Mouse (Mus musculus) liver, postnatal 0 days (tissue): ENCODE data around the gene Smarcc2. TPM values are rescaled to one million over a fixed set of nuclear protein-coding genes. Genes with fewer than 3 reads are reported as not detected.

ENCODE experiments used
- ATAC-seq: fragments of 200-750 bp; cut with Nextera tagmentation; 2 replicates; pipeline ENCODE4 v1.8.0; 2017; ENCODE audit warnings: mild to moderate bottlenecking, moderate library complexity
- DNase-seq: peaks from one replicate; pipeline ENCODE4 v3.0.0-alpha.2; 2016
- H3K27ac ChIP-seq: fragments of 300-500 bp; sonication (generic); 2 replicates; pipeline ENCODE4 v1.5.1; 2014; ENCODE audit warnings: antibody characterized with exemption, moderate library complexity, mild to moderate bottlenecking, low read depth
- H3K27me3 ChIP-seq: fragments of 300-500 bp; sonication (generic); 2 replicates; pipeline ENCODE4 v1.6.1; 2014; ENCODE audit warnings: low read length, control low read depth, mixed read lengths; ENCODE audit not compliant: insufficient read depth
- H3K36me3 ChIP-seq: fragments of 300-500 bp; sonication (generic); replicated peaks from 2 replicates; pipeline ENCODE4 v1.6.1; 2014; ENCODE audit warnings: mild to moderate bottlenecking, control low read depth, low read length, moderate library complexity, mixed read lengths; ENCODE audit not compliant: insufficient read depth
- H3K4me1 ChIP-seq: fragments of 300-500 bp; sonication (generic); 2 replicates; pipeline ENCODE4 v1.6.1; 2014; ENCODE audit warnings: antibody characterized with exemption, mild to moderate bottlenecking, control low read depth; ENCODE audit not compliant: insufficient read depth
- H3K4me2 ChIP-seq: fragments of 300-500 bp; sonication (generic); 2 replicates; pipeline ENCODE4 v1.6.1; 2014; ENCODE audit warnings: low read depth, mild to moderate bottlenecking, low read length, moderate library complexity, mixed read lengths
- H3K4me3 ChIP-seq: fragments of 300-500 bp; sonication (generic); 2 replicates; pipeline ENCODE4 v1.5.1; 2014; ENCODE audit warnings: low read depth, low read length
- H3K9ac ChIP-seq: fragments of 300-500 bp; sonication (generic); replicated peaks from 2 replicates; pipeline ENCODE4 v1.6.1; 2014; ENCODE audit warnings: mild to moderate bottlenecking, moderate library complexity
- H3K9me3 ChIP-seq: fragments of 300-500 bp; sonication (generic); 2 replicates; pipeline ENCODE4 v1.6.1; 2016; ENCODE audit warnings: mild to moderate bottlenecking, control low read depth, low read length, mixed read lengths
- CTCF ChIP-seq: sonication (generic); IDR thresholded peaks from 2 replicates; pipeline ENCODE4 v1.5.1; 2016; ENCODE audit warnings: antibody characterized with exemption, low read depth
- EP300 ChIP-seq: IDR thresholded peaks from 2 replicates; pipeline ENCODE4 v1.6.1; 2016; ENCODE audit warnings: antibody characterized with exemption, low read depth, mild to moderate bottlenecking
- WGBS: fragments of 180-500 bp; shearing (Covaris S2); extraction: QIAGEN DNeasy Blood & Tissue Kit; methylation state at CpG from one replicate; pipeline ENCODE4 v1.1.7; 2014; ENCODE audit not compliant: insufficient replicate concordance; 5-methylcytosine and 5-hydroxymethylcytosine counted together
- microRNA-seq: library from miRNA; unstranded; fragments of <30 nt; microRNA quantifications from one replicate; pipeline ENCODE4, GENCODE M21; 2016
- polyA plus RNA-seq: library from polyadenylated mRNA; unstranded; fragments of >200 nt; fragmentation: Nextera tagmentation; extraction: Ambion mirVana; gene quantifications from 2 replicates; pipeline ENCODE4 v1.2.1, GENCODE M21; 2015

Gene Smarcc2
- polyA plus RNA-seq, 1 experiment from 2014 or later: 13.4 TPM

GRCm38 (mm10) chr10:128526366-128527356 is 67.6 kb downstream of the Smarcc2 start:
- peak overlapping the region; percentile 93 for H3K9ac ChIP-seq
- DNase-seq: no peak
- H3K27ac ChIP-seq: peak overlapping the region; percentile 36
- peak overlapping the region; percentile 100 for H3K4me2 ChIP-seq
- no peak for TF ChIP-seq EP300
- no peak for TF ChIP-seq CTCF
- H3K9me3 ChIP-seq: no peaks in the 10 kb centered on the region
- peaks cover 14% of the 10 kb centered on the region for H3K4me1 ChIP-seq
- WGBS: 22% methylated on average over 28 of the region's 28 CpGs
- H3K4me3 ChIP-seq: peak overlapping the region; percentile 90
- no peaks in the 10 kb centered on the region for H3K27me3 ChIP-seq
- peak; percentile 18; the same call in 1 of the 2 replicates for ATAC-seq
- peaks cover 11% of the 10 kb centered on the region; the same call in 1 of the 2 replicates for H3K36me3 ChIP-seq

- H3K27ac ChIP-seq: 0 out of 2 replicates have a peak overlapping the region, but pooled peaks have one; percentile 64
- WGBS: 69% methylated on average over 2 of the region's 2 CpGs
- TF ChIP-seq CTCF (no peak), EP300 (no peak)
- no peaks in the 10 kb centered on the region for H3K9me3 ChIP-seq
- ATAC-seq: no peak
- H3K4me3 ChIP-seq: no peak overlapping the region
- no peaks in the 10 kb centered on the region for H3K27me3 ChIP-seq
- H3K4me1 ChIP-seq: 0 out of 2 replicates have a peak, but pooled peaks cover 5% of the 10 kb centered on the region
- H3K36me3 ChIP-seq: no peaks in the 10 kb centered on the region
- no peak overlapping the region for H3K9ac ChIP-seq
- no peak overlapping the region for H3K4me2 ChIP-seq
- no peak for DNase-seq
These were observed 76.2 kb downstream of the Smarcc2 start for GRCm38 (mm10) chr10:128535206-128535605.

- 52% methylated on average over 4 of the region's 4 CpGs for WGBS
- Histone ChIP-seq H3K9me3 (no peaks in the 10 kb centered on the region), H3K9ac (0 out of 2 replicates have a peak overlapping the region, but pooled peaks have one; percentile 13), H3K27ac (peak overlapping the region; percentile 64), H3K4me1 (0 out of 2 replicates have a peak, but pooled peaks cover 5% of the 10 kb centered on the region), H3K4me2 (peak overlapping the region; percentile 59), H3K36me3 (no peaks in the 10 kb centered on the region), H3K4me3 (0 out of 2 replicates have a peak overlapping the region, but pooled peaks have one; percentile 17), H3K27me3 (no peaks in the 10 kb centered on the region)
- no peak for DNase-seq
- TF ChIP-seq EP300 (no peak), CTCF (no peak)
- peak; percentile 43 for ATAC-seq
These were observed 76.7 kb downstream of the Smarcc2 start for GRCm38 (mm10) chr10:128535624-128536265.

- Histone ChIP-seq H3K4me1 (0 out of 2 replicates have a peak, but pooled peaks cover 5% of the 10 kb centered on the region), H3K27ac (peak overlapping the region; percentile 66), H3K36me3 (no peaks in the 10 kb centered on the region), H3K4me3 (peak overlapping the region; percentile 17; the same call in 1 of the 2 replicates), H3K9me3 (no peaks in the 10 kb centered on the region), H3K27me3 (no peaks in the 10 kb centered on the region), H3K9ac (0 out of 2 replicates have a peak overlapping the region, but pooled peaks have one; percentile 13), H3K4me2 (peak overlapping the region; percentile 59)
- WGBS: 10% methylated on average over 18 of the region's 18 CpGs
- TF ChIP-seq CTCF (peak; percentile 97), EP300 (peak; percentile 51; the same call in 1 of the 2 replicates)
- ATAC-seq (peak; percentile 98), DNase-seq (peak; percentile 91)
These were observed 77.4 kb downstream of the Smarcc2 start for GRCm38 (mm10) chr10:128536266-128536940.

- H3K36me3 ChIP-seq: peaks cover under 1% of the 10 kb centered on the region; the same call in 1 of the 2 replicates
- ATAC-seq (no peak), DNase-seq (no peak)
- no peaks in the 10 kb centered on the region for H3K9me3 ChIP-seq
- no peak overlapping the region for H3K27ac ChIP-seq
- 92% methylated on average over 1 of the region's 1 CpGs for WGBS
- TF ChIP-seq EP300 (no peak), CTCF (no peak)
- H3K4me3 ChIP-seq: no peak overlapping the region
- no peak overlapping the region for H3K4me2 ChIP-seq
- no peaks in the 10 kb centered on the region for H3K27me3 ChIP-seq
- H3K9ac ChIP-seq: no peak overlapping the region
- 0 out of 2 replicates have a peak, but pooled peaks cover 5% of the 10 kb centered on the region for H3K4me1 ChIP-seq
These were observed 79.4 kb downstream of the Smarcc2 start for GRCm38 (mm10) chr10:128538340-128538870.

Small RNA genes lying within 50 kb of the gene (microRNA-seq; reads per million reads assigned to microRNA genes)
- not detected for gene Mir6916
- 1.2 reads per million for gene Mir8105

Other genes starting within 250 kb of the Smarcc2 start
- gene Spryd4, start 247.4 kb upstream of the Smarcc2 start, polyA plus RNA-seq: 54.0 and 61.1 TPM in 2 replicates
- not detected in 2 replicates for gene Mip, start 233.4 kb upstream of the Smarcc2 start, polyA plus RNA-seq
- 15.1 and 18.5 TPM in 2 replicates for gene Timeless, start 227.2 kb upstream of the Smarcc2 start, polyA plus RNA-seq
- gene Apon, start 205.2 kb upstream of the Smarcc2 start, polyA plus RNA-seq: 41.8 and 42.4 TPM in 2 replicates
- 1,289 and 1,338 TPM in 2 replicates for gene Apof, start 190.6 kb upstream of the Smarcc2 start, polyA plus RNA-seq
- 11.3 and 12.1 TPM in 2 replicates for gene Stat2, start 188.7 kb upstream of the Smarcc2 start, polyA plus RNA-seq
- not detected in 2 replicates for gene Il23a, start 160.5 kb upstream of the Smarcc2 start, polyA plus RNA-seq
- 9.2 and 10.2 TPM in 2 replicates for gene Pan2, start 155.9 kb upstream of the Smarcc2 start, polyA plus RNA-seq
- 110 and 121 TPM in 2 replicates for gene Cnpy2, start 136.8 kb upstream of the Smarcc2 start, polyA plus RNA-seq
- 45.3 and 51.4 TPM in 2 replicates for gene Cs, start 121.5 kb upstream of the Smarcc2 start, polyA plus RNA-seq
- gene Coq10a, start 90.3 kb upstream of the Smarcc2 start, polyA plus RNA-seq: 8.5 and 11.2 TPM in 2 replicates
- gene Ankrd52, start 82.1 kb upstream of the Smarcc2 start, polyA plus RNA-seq: 2.0 and 2.7 TPM in 2 replicates
- 59.0 and 64.1 TPM in 2 replicates for gene Slc39a5, start 58.0 kb upstream of the Smarcc2 start, polyA plus RNA-seq
- gene Nabp2, start 47.8 kb upstream of the Smarcc2 start, polyA plus RNA-seq: 33.7 and 33.8 TPM in 2 replicates
- gene Rnf41, start 47.6 kb upstream of the Smarcc2 start, polyA plus RNA-seq: 7.2 and 7.3 TPM in 2 replicates
- gene Myl6, start 34.9 kb downstream of the Smarcc2 start, polyA plus RNA-seq: 437 and 442 TPM in 2 replicates
- gene Myl6b, start 39.4 kb downstream of the Smarcc2 start, polyA plus RNA-seq: 1.5 and 1.7 TPM in 2 replicates
- gene Esyt1, start 66.6 kb downstream of the Smarcc2 start, polyA plus RNA-seq: 6.6 and 7.6 TPM in 2 replicates
- gene Zc3h10, start 88.5 kb downstream of the Smarcc2 start, polyA plus RNA-seq: 5.0 and 5.4 TPM in 2 replicates
- gene Rpl41, start 90.1 kb downstream of the Smarcc2 start, polyA plus RNA-seq: 2,058 and 2,065 TPM in 2 replicates
- 81.9 and 85.1 TPM in 2 replicates for gene Pa2g4, start 106.7 kb downstream of the Smarcc2 start, polyA plus RNA-seq
- gene Erbb3, start 130.4 kb downstream of the Smarcc2 start, polyA plus RNA-seq: 7.3 and 7.8 TPM in 2 replicates
- 469 and 517 TPM in 2 replicates for gene Rps26, start 167.5 kb downstream of the Smarcc2 start, polyA plus RNA-seq
- 0.18 and 0.40 TPM in 2 replicates for gene Ikzf4, start 186.7 kb downstream of the Smarcc2 start, polyA plus RNA-seq
- gene Suox, start 214.8 kb downstream of the Smarcc2 start, polyA plus RNA-seq: 27.7 and 27.9 TPM in 2 replicates
- 23.0 and 26.2 TPM in 2 replicates for gene Rab5b, start 237.0 kb downstream of the Smarcc2 start, polyA plus RNA-seq
- gene Pmel, start 244.9 kb downstream of the Smarcc2 start, polyA plus RNA-seq: 0.46 and 0.69 TPM in 2 replicates
- gene Cdk2, start 245.8 kb downstream of the Smarcc2 start, polyA plus RNA-seq: 29.8 and 34.7 TPM in 2 replicates